Mouse (Mus musculus): ENCODE measurements at regions not wholly inside any gene's neighbourhood (a gene's known extent, or its start where the extent isn't known, plus 50 kb on each side); places are given as distances from the start of the nearest gene placed in this dataset.
A peak's percentile ranks its signal among the peaks of the same experiment; 100 is the strongest.

- 77% methylated on average over 1 of the region's 1 CpGs for WGBS
- Histone ChIP-seq H3K4me3 (ENCODE audit: low read depth, low read length) (no peak overlapping the region), H3K9me3 (ENCODE audit: control insufficient read depth, low read length) (no peaks in the 10 kb centered on the region), H3K4me2 (ENCODE audit: low read depth, low read length) (no peak overlapping the region), H3K27me3 (ENCODE audit: control insufficient read depth, insufficient read depth, low read length) (no peaks in the 10 kb centered on the region), H3K9ac (replicated peaks; ENCODE audit: low read depth, low read length) (no peak overlapping the region), H3K36me3 (ENCODE audit: control insufficient read depth, insufficient read depth, low read length) (no peaks in the 10 kb centered on the region), H3K27ac (ENCODE audit: low read depth, low read length) (no peak overlapping the region), H3K4me1 (ENCODE audit: control insufficient read depth, insufficient read depth, low read length) (no peaks in the 10 kb centered on the region)
- no peak for ATAC-seq (ENCODE audit: low read depth)
These were observed 86.1 kb downstream of the Fam114a2 start for GRCm38 (mm10) chr11:57432299-57432698.

DNA sequence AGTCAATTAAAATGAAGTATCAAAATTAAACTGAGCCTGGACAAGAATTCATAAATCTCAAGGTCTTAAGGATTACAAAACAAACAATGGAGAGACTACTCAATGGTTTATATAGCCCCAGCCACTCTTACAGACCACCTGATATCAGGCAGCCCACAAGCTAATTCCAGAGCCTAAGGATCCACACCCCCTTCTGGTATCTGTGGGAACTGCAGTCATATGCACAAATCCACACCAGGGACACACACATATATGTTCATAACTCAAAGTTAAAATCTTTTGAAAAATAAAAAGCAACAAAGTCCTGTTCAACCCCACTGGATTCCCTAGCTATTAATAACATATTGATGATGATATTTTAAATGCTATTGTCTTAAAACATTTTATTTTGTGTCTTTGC, 86.5 kb downstream of the Fam114a2 start:
- Histone ChIP-seq H3K36me3 (ENCODE audit: control insufficient read depth, insufficient read depth, low read length) (no peaks in the 10 kb centered on the region), H3K27ac (ENCODE audit: low read depth, low read length) (no peak overlapping the region), H3K9me3 (ENCODE audit: control insufficient read depth, low read length) (no peaks in the 10 kb centered on the region), H3K4me2 (ENCODE audit: low read depth, low read length) (no peak overlapping the region), H3K4me3 (ENCODE audit: low read depth, low read length) (no peak overlapping the region), H3K27me3 (ENCODE audit: control insufficient read depth, insufficient read depth, low read length) (no peaks in the 10 kb centered on the region), H3K4me1 (ENCODE audit: control insufficient read depth, insufficient read depth, low read length) (no peaks in the 10 kb centered on the region), H3K9ac (replicated peaks; ENCODE audit: low read depth, low read length) (no peak overlapping the region)
- no peak for ATAC-seq (ENCODE audit: low read depth)

DNA sequence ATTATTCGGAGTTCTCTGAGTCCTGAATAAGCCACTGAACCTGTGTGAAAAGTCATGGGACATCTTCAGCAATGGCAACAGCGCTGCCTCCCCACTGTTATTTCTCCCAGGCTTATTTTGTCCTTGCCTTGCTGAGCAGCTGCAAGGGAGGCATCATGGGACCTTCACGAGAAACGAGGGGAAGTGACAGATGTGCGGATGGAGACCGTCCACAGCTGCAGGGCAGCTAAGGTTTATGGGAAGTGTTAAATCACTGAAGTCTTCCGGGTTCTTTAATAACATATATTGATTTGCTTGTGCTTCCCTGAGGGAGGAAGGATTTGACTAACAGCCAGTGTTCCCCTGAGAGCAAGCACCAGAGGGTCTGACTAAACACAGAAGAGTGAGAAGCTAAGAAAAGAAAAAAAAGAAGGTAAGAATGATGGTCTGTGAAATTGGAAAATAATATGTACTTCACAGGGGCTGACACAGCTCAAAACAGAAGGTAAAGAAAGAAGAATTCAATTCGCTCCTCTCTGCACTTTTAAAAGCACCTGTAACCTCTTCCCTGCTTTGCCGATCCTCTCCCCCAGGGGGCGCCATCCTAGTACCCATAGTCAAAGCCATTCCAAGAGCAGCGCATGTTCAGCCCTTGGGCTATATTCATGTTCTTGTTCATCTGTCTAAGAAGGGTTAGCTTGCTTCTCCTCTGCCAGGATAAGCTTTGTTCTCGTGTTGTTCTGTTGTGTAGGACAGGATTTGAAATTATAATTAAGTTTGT, 92.2 kb downstream of the Fam114a2 start:
- H3K27me3 ChIP-seq (ENCODE audit: control insufficient read depth, insufficient read depth, low read length) = no peaks in the 10 kb centered on the region
- H3K4me2 ChIP-seq (ENCODE audit: low read depth, low read length) = no peak overlapping the region
- no peak for ATAC-seq (ENCODE audit: low read depth)
- H3K4me3 ChIP-seq (ENCODE audit: low read depth, low read length) = no peak overlapping the region
- no peaks in the 10 kb centered on the region for H3K4me1 ChIP-seq (ENCODE audit: control insufficient read depth, insufficient read depth, low read length)
- H3K9me3 ChIP-seq (ENCODE audit: control insufficient read depth, low read length) = no peaks in the 10 kb centered on the region
- no peak overlapping the region for H3K27ac ChIP-seq (ENCODE audit: low read depth, low read length)
- H3K9ac ChIP-seq (replicated peaks; ENCODE audit: low read depth, low read length) = no peak overlapping the region
- no peaks in the 10 kb centered on the region for H3K36me3 ChIP-seq (ENCODE audit: control insufficient read depth, insufficient read depth, low read length)
- 48% methylated on average over 12 of the region's 12 CpGs for WGBS

DNA sequence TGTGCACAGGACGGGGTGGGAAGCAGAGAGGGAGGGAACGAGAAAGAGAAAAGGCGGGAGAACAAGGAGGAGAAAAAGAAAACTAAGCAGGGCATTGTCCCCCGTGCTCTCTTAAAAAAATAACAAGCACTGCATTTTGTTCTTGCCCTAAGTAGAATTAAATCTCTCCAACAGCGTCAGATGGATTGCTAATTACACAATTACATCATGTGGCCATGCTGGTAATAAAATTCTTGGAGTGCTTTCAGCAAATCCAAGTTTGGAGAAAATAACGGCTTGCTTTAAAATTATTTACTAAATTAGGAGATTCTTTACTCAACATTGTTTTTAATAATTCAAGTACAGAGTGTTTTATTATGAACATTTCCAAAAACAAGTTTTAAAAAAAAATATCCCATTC, 99.0 kb downstream of the Fam114a2 start:
- Histone ChIP-seq H3K27me3 (ENCODE audit: control insufficient read depth, insufficient read depth, low read length) (no peaks in the 10 kb centered on the region), H3K4me2 (ENCODE audit: low read depth, low read length) (no peak overlapping the region), H3K9me3 (ENCODE audit: control insufficient read depth, low read length) (no peaks in the 10 kb centered on the region), H3K4me1 (ENCODE audit: control insufficient read depth, insufficient read depth, low read length) (no peaks in the 10 kb centered on the region), H3K36me3 (ENCODE audit: control insufficient read depth, insufficient read depth, low read length) (no peaks in the 10 kb centered on the region), H3K27ac (ENCODE audit: low read depth, low read length) (no peak overlapping the region), H3K9ac (replicated peaks; ENCODE audit: low read depth, low read length) (no peak overlapping the region), H3K4me3 (ENCODE audit: low read depth, low read length) (no peak overlapping the region)
- no peak for ATAC-seq (ENCODE audit: low read depth)
- 60% methylated on average over 6 of the region's 6 CpGs for WGBS

GRCm38 (mm10) chr11:57416011-57416410, 102.4 kb downstream of the Fam114a2 start:
- H3K4me2 ChIP-seq (ENCODE audit: low read depth, low read length) = no peak overlapping the region
- no peak overlapping the region for H3K27ac ChIP-seq (ENCODE audit: low read depth, low read length)
- no peak overlapping the region for H3K9ac ChIP-seq (replicated peaks; ENCODE audit: low read depth, low read length)
- WGBS = 90% methylated on average over 11 of the region's 11 CpGs
- H3K9me3 ChIP-seq (ENCODE audit: control insufficient read depth, low read length) = no peaks in the 10 kb centered on the region
- ATAC-seq (ENCODE audit: low read depth) = no peak
- no peaks in the 10 kb centered on the region for H3K27me3 ChIP-seq (ENCODE audit: control insufficient read depth, insufficient read depth, low read length)
- H3K4me3 ChIP-seq (ENCODE audit: low read depth, low read length) = no peak overlapping the region
- H3K36me3 ChIP-seq (ENCODE audit: control insufficient read depth, insufficient read depth, low read length) = no peaks in the 10 kb centered on the region
- no peaks in the 10 kb centered on the region for H3K4me1 ChIP-seq (ENCODE audit: control insufficient read depth, insufficient read depth, low read length)

- Histone ChIP-seq H3K27ac (ENCODE audit: low read depth, low read length) (no peak overlapping the region), H3K4me3 (ENCODE audit: low read depth, low read length) (no peak overlapping the region), H3K9ac (replicated peaks; ENCODE audit: low read depth, low read length) (no peak overlapping the region), H3K4me1 (ENCODE audit: control insufficient read depth, insufficient read depth, low read length) (no peaks in the 10 kb centered on the region), H3K4me2 (ENCODE audit: low read depth, low read length) (no peak overlapping the region), H3K36me3 (ENCODE audit: control insufficient read depth, insufficient read depth, low read length) (no peaks in the 10 kb centered on the region), H3K27me3 (ENCODE audit: control insufficient read depth, insufficient read depth, low read length) (no peaks in the 10 kb centered on the region), H3K9me3 (ENCODE audit: control insufficient read depth, low read length) (no peaks in the 10 kb centered on the region)
- 84% methylated on average over 5 of the region's 5 CpGs for WGBS
- no peak for ATAC-seq (ENCODE audit: low read depth)
These were observed 103.2 kb downstream of the Fam114a2 start for GRCm38 (mm10) chr11:57415167-57415566.

- no peaks in the 10 kb centered on the region for H3K9me3 ChIP-seq (ENCODE audit: control insufficient read depth, low read length)
- ATAC-seq (ENCODE audit: low read depth) = peak; percentile 44; the same call in 1 of the 2 replicates
- H3K4me3 ChIP-seq (ENCODE audit: low read depth, low read length) = no peak overlapping the region
- no peaks in the 10 kb centered on the region for H3K36me3 ChIP-seq (ENCODE audit: control insufficient read depth, insufficient read depth, low read length)
- H3K9ac ChIP-seq (replicated peaks; ENCODE audit: low read depth, low read length) = no peak overlapping the region
- no peak overlapping the region for H3K4me2 ChIP-seq (ENCODE audit: low read depth, low read length)
- 52% methylated on average over 7 of the region's 7 CpGs for WGBS
- no peaks in the 10 kb centered on the region for H3K4me1 ChIP-seq (ENCODE audit: control insufficient read depth, insufficient read depth, low read length)
- no peaks in the 10 kb centered on the region for H3K27me3 ChIP-seq (ENCODE audit: control insufficient read depth, insufficient read depth, low read length)
- no peak overlapping the region for H3K27ac ChIP-seq (ENCODE audit: low read depth, low read length)
These were observed 103.7 kb downstream of the Fam114a2 start for GRCm38 (mm10) chr11:57414697-57415096.

DNA sequence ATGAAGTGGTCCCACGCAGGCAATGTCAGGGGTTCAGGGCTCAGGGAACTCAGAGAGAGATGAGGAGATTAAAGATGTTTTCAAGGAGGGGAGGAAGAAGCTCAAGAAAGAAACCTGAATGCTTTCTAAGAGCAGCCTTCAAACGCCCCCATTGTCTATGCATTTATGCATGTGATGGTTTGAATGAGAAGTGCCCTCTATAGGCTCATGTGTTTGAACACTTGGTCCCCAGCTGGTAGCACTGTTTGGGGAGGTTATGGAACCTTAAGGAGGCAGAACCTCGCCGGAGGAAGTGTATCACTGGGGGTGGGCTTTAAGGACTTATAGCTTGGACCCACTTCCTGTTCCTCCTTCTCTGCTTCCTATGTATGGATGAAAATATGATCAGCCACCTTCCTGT, 105.1 kb downstream of the Fam114a2 start:
- Histone ChIP-seq H3K9ac (replicated peaks; ENCODE audit: low read depth, low read length) (no peak overlapping the region), H3K4me3 (ENCODE audit: low read depth, low read length) (no peak overlapping the region), H3K27me3 (ENCODE audit: control insufficient read depth, insufficient read depth, low read length) (no peaks in the 10 kb centered on the region), H3K9me3 (ENCODE audit: control insufficient read depth, low read length) (no peaks in the 10 kb centered on the region), H3K36me3 (ENCODE audit: control insufficient read depth, insufficient read depth, low read length) (no peaks in the 10 kb centered on the region), H3K4me2 (ENCODE audit: low read depth, low read length) (no peak overlapping the region), H3K27ac (ENCODE audit: low read depth, low read length) (no peak overlapping the region), H3K4me1 (ENCODE audit: control insufficient read depth, insufficient read depth, low read length) (no peaks in the 10 kb centered on the region)
- no peak for ATAC-seq (ENCODE audit: low read depth)
- 62% methylated on average over 4 of the region's 4 CpGs for WGBS

- no peaks in the 10 kb centered on the region for H3K9me3 ChIP-seq (ENCODE audit: control insufficient read depth, low read length)
- no peaks in the 10 kb centered on the region for H3K36me3 ChIP-seq (ENCODE audit: control insufficient read depth, insufficient read depth, low read length)
- no peak overlapping the region for H3K4me3 ChIP-seq (ENCODE audit: low read depth, low read length)
- H3K27me3 ChIP-seq (ENCODE audit: control insufficient read depth, insufficient read depth, low read length) = no peaks in the 10 kb centered on the region
- H3K27ac ChIP-seq (ENCODE audit: low read depth, low read length) = no peak overlapping the region
- no peak overlapping the region for H3K9ac ChIP-seq (replicated peaks; ENCODE audit: low read depth, low read length)
- no peak for ATAC-seq (ENCODE audit: low read depth)
- no peaks in the 10 kb centered on the region for H3K4me1 ChIP-seq (ENCODE audit: control insufficient read depth, insufficient read depth, low read length)
- H3K4me2 ChIP-seq (ENCODE audit: low read depth, low read length) = no peak overlapping the region
- 77% methylated on average over 4 of the region's 4 CpGs for WGBS
These were observed 105.7 kb downstream of the Fam114a2 start for GRCm38 (mm10) chr11:57412766-57413165.
